Mouse (Mus musculus) frontal cortex, postnatal 25 days (tissue): ENCODE results near the gene Lrch1.

Source experiments
- DNase-seq, 2 experiments: peaks; one replicate each; pipeline ENCODE4 v3.0.0; 2022; ENCODE audit warnings: low spot score in 2 of 2

Gene Lrch1

DNA sequence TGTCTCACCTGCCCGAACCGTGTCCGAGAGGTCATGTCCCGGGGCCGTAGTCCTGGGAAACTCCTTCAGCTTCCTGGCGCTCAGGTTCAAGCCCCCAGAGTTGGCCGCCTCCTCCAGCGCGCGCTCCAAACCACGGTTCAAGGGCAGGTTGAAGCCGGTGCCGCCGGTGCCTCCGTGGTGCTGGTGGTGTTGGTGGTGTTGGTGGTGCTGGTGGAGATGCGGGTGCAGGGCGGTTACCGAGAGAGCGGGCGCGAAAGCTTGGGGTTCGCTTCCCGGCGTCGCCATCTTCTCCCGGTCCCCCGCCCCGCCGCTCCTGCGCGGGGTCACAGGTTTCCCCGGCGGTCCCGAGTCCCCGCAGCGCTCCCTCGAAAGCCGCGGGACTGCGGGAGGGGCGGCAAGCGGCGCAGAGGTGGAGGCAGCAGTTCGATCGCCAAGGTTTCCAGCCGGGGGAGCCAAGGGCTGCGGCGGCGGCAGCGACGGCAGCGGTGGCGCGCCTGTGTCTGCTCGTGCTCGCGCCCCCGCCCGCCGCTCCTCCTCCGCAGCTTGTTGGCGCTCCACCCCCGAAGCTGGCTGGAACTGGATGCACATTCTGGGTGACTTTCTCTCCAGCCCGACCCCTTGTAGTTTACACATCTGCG, at the start of gene Lrch1:
TSS of gene Lrch1 (minus strand) at position 501 of the 638 bp plus-strand sequence.
- DNase-seq: peak; percentile 59 to 62

DNA sequence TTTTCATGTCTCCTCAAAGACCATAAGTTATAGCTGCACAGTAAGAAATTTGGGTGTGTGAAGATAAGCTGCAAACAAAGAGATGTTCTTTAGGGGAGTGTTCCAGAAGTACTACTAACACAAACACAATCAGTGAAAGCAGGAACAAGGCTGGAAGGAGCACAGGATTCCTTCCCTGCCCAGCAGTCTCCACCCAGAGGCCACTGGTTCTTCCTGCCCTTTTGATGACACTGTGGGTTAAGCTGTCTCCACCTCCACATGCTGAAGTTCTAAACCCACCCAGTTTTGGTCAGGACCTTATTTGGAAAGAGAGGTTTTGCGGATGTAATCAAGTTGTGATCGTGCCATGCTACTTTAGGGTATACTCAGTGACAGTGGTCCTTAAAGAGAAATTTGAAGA, 49.4 kb upstream of the Lrch1 start:
- no peak for DNase-seq

DNA sequence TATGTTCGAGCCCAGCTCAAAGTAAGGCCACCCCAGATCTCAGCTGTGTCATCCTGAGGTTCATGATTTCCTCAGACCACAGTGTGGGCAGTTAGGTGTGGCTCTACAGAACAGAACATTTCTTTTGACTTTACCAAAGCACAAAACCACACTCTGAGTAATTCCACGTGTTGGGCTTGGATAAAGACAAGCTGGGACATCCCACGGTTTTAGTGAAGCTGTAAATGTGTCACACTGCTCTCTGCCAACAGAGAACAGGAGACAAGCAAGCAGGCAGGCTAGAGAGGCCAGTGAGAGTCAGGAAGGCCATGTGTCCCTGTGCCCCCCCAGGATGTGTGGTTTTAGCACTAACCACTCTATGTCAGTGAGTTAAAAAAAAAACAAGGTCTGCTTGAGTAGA, 48.9 kb upstream of the Lrch1 start:
- DNase-seq: no peak

DNA sequence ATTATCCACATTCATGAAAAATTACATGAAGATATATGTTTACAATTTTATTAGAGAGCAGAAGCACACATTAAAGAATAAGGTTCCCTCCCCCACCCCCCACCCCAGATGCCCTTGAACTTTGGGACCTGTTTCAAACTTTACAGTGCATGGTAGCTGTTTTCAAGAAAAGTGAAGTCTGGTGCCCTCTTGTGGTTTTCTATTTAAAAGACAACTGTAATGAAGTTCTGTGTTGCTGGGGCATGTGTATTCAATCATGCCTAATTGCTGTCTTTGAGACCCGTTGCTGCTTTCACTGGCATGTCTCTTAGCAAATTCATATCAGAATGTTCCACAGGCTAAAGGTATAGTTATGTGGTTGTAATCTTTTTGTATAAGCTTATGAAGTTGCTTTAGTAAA, 42.8 kb upstream of the Lrch1 start:
- no peak for DNase-seq

DNA sequence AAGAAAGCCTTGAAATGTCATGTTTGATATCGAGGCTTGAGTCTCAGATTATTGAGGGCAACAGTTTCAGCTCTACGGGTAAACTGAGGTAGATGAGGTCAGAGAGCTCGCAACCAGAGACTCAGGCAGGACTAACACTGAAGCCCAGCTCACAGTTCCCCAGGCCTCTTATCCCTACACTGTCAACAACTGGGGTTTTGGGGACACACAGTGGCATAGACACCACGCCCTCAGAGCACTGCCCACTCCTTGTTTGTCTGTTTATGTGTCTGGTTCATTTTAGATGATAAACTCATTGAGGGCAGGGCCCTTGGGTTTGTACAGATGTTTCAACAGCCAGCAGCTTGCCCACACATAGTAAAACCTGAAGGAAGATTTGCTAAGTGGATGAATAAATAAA, 42.2 kb upstream of the Lrch1 start:
- DNase-seq: no peak

DNA sequence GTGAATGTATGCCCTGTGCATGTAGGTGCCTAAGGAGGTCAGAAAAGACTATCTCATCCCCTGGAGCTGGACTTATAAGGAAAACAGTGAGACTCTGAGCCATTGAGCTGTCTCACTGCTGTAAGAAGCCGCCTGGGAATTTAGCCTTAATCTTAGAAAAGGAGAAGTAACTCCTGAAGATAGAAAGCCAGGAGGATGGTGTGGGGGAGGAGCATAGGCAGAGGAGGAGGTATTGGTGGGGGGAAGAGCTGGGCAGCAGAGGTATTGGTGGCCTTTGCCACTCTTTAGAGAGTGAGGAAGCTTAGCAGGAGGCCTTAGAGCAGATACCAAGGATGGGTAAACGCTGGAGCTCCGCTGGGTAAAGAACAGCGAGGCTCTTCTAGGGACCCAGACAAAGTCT, 41.6 kb upstream of the Lrch1 start:
- DNase-seq: no peak

DNA sequence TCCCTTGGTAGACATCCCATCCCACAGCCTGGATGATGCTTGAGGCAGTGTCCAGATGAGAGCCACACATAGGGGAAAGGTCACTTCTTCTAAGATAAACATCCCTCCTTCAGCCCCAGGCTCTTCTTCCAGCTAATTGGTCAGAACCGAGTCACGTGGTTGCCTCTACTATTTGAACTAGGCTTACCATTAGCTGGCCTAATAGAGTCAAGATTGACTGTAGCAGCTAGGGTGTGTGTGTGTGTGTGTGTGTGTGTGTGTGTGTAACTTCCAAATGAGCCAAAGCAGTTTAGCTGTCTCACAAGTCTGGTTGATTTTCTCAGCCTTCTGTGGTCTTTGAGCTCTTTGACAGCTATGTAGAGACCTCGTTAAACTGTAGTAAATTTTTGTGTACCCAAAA, 38.9 kb upstream of the Lrch1 start:
- no peak for DNase-seq

DNA sequence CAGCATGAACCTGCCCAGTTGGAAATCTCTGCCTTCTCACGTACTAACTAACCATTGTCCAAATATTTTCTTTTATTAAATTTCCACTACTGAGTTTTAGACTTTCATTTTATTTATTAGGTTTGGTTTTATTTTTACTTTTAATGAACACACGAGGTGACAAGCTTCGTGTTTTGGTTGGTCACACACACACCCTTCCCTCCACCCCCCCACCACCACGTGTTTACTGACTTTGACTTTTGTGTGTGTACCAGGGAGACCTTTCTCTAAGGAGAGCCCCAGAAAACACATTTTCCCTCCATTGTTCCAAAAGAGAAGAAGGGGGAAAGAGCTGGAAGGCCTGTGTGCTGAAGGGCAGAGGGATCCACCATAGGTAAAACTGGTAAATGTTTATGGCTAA, 38.0 kb upstream of the Lrch1 start:
- no peak for DNase-seq

DNA sequence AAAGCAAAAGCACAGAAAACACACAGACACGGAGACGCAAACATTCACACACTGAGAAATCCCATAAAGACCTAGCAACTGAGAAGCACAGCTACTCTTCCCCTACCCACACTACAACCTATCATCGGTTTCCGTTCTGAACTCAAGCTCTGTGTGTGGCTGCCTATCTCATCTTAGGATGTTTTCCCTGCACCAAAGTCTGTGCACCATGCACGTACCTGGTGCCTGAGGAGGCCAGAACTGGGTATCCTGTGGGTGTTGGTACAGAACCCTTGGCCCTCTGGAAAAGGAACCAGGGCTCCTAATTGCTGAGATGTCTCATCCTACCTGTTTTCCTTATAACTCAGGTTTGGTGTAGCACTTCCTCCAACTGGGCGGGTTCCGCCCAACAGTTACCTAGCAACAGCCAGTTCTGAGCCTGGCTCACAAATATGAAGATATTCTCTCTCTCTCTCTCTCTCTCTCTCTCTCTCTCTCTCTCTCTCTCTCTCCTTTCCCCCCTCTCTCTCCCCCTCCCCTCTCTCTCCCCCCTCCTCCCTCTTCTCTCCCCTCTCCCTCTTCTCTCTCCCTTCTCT, 37.2 kb upstream of the Lrch1 start:
- DNase-seq: no peak

DNA sequence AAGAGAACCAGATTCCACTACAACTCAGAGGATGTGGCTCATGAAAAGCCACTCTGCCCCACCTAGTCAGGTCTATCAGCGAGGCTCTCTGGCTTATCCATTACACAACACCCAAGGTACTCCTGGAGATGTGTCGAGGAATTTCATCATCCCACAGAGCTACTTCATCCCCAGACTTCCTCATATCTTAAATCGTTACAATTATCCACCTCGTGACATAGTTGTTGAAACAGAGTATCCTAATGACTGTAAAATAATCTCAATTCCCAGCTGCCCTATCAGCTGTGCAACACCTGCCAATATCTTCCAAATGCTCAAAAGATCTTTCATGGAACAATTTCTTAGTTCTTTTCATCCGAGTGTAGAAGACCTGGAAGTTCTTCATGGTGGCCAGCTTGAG, 35.4 kb upstream of the Lrch1 start:
- no peak for DNase-seq

DNA sequence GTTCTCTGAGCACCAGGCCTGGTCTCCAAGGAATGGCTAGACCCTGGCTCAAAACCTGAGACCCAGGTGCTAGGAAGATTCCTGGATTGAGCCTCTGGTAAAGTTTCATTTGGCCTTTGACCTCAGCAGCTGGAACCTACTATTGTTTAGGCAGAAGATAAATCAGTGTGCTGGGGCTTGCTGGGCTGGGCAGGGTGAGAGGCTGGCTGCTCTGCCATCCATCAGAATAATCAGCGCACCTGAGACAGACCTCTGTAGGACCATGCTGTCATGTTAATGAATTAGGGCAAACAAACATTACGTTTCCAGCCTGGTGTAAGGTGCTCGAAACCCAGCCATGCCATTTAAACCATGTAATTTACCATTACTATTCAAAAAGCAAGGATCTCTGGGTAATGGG, 33.3 kb upstream of the Lrch1 start:
- DNase-seq: no peak

DNA sequence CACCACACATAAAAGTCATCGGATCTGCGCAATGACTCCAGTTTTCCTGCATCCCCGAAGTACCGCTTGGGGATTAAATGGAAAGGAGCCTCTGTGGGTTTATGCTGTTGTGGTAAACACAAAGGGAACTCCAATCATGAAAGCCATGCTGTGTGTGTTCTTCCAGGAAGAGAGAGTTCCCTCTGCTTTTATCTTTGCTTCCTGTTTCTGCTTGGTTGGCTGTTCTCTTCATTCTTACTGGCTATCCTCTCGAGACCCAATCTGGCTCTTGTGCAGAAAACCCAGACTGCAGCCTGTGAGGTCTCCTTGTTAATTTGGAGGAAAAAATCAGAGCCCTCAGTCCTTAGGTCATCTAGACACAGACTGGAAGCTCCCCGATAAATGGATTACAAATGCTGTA, 29.3 kb upstream of the Lrch1 start:
- no peak for DNase-seq

DNA sequence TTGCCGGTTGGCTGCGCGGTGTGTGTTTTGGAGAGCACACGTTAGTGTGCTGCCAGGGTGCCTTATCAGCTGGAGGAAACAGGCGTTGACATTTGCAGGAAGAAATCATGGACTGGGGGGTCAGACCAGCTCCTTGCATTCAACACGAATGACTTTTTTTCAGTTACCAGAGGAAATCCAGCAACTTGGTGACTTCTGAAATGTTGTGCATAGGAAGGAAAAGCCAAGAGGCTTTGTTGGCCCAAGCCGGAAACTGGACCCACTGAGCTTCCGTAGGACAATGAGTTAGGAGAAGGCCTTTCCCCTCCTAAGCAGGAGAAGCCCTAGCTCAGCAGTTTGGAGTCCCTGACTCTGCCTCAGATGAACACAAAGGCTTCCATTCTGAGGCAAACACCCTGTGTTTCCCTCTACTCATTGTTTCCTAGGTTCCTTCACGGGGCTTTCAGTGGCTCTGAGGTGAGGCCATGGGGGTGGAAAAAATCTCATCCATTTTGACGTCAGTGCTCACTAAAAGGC, 26.5 kb upstream of the Lrch1 start:
- no peak for DNase-seq

DNA sequence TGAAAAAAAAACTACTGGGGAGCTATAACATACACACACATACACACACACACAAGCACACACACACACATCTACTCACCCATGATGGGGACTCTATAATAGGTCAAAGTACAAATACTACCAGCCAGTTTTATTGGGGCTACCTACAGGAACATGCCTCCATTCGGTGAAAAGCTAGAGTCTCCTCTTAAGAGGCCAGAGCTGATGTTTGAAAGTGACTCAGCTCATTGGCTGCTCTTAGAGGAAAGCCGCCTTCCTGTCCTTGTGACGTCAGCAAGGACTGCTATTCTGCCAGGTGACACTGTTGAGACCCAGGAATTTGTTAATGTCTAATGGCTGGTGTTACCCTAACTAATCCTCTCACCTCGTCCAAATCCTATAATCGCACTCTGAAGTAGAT, 25.0 kb upstream of the Lrch1 start:
- no peak for DNase-seq

DNA sequence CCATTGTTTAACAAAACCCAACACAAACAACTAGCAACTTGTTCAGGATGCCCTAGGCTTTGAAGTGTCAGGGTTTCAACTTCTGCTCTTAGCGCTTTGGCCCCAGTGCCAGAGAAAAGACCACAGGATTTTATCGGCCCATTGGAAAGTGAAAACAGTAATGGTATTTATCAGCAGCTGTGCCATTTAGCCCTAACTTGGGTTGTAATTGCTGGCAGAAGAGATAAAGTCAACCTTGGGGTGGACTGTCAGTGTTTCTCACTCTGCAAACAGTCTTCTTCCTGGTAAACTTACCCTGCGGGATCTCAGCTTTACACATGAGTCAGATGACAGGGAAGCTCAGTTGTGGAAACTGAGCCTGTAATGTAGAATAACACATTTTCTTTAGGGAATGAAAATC, 24.5 kb upstream of the Lrch1 start:
- DNase-seq: no peak

DNA sequence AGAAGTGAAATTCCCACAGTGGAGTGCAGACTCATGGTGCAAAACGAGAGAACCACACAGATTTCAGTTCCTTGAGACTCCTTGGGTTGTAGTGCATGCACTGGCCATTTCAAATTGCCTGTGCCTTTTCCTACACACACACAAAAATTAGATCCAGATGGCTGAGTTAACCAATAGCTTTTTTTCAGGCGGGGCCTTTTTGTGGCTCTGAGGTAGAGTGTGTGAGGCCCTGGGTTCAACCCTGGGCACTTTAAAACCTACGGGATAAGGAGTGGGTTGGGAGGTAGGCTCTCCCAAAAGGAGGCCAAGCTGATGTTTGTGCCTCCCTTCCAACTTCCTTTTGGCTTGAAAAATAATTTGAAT, 15.7 kb upstream of the Lrch1 start:
- no peak for DNase-seq

DNA sequence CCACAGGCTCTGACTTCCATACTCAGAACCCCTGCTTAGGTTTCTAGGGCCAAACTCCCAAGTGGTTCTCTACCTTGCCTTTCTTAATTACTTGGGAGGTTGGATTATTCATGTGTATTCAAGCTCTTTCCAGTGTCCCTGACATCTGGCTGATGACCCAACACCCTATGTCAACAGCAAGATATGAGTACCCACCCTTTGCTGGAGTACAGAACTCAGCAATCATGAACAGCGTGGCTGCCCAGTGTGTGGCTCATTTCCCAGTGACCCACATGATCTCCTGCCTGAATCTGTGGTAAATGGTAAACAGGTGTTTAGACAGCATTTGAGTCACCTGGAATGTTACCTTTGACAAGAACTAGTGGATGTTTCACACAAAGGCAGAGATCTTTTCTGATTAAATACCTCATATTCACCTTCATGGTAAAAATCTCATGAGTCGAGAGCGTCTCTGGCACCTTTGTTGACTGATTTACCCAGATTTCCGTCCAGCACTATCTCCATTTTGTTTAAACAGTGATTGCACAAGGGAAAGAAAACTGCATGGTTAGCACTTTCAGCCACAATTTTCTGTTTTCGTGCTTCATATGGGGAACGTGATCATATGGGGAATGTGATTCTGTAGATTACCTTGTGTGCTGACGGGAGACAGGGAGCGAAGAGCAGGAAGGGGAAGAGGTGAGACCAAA, 15.2 kb upstream of the Lrch1 start:
- DNase-seq: no peak

DNA sequence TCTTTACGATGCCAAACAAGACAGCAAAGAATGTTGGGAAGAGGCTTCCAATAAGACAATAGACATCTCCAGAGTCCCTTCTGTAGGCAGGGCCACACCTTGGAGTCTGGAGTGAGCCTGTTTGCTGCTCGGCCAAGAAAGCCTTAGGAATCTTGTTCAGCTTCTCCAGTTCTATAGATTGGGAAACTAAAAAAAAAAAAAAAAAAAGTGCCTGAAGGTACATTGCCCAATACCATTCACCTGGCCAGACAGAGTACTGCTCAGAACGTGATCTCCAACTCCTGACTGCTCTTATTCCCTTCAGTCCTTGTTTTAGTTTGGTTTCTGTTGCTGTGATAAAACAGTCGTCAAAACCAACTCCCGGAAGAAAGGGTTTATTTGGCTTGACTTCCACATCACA, 12.9 kb upstream of the Lrch1 start:
- no peak for DNase-seq

DNA sequence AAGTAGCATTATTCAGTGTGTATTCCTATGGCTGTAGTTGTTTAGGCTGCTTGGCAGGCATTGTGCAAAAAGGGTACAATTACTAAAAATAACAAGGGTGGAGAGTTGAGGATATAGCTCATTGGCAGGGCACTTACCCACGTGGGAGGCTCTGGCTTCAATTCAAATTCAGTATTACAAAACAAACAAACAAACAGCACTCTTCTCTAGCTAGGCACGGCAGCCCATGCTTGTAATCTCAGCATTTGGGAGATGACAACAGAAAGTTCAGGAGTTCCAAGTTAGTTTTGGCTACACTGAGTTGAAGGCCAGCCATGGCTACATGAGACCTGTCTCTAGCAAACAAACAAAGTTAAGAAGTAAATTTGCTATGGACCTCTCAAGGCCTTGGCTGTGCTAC, 9.0 kb upstream of the Lrch1 start:
- DNase-seq: no peak

DNA sequence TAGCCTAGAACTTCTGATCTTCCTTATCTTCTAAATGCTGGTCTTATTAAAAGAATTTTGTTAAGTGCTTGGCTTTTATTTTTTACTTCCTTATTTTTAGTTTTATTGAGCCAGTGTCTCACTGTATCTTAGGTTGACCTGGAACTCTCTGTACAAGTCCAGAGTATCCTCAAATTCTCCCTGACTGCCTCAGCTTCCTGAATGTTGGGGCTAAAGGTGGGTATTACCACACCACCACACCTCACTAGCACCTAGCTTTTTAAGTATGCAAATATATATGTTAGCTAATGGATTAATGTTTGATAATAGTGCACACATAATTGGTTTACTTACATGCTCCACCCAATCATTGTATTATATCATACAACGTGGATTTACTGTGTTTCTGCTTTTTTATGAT, 8.6 kb upstream of the Lrch1 start:
- DNase-seq: no peak

DNA sequence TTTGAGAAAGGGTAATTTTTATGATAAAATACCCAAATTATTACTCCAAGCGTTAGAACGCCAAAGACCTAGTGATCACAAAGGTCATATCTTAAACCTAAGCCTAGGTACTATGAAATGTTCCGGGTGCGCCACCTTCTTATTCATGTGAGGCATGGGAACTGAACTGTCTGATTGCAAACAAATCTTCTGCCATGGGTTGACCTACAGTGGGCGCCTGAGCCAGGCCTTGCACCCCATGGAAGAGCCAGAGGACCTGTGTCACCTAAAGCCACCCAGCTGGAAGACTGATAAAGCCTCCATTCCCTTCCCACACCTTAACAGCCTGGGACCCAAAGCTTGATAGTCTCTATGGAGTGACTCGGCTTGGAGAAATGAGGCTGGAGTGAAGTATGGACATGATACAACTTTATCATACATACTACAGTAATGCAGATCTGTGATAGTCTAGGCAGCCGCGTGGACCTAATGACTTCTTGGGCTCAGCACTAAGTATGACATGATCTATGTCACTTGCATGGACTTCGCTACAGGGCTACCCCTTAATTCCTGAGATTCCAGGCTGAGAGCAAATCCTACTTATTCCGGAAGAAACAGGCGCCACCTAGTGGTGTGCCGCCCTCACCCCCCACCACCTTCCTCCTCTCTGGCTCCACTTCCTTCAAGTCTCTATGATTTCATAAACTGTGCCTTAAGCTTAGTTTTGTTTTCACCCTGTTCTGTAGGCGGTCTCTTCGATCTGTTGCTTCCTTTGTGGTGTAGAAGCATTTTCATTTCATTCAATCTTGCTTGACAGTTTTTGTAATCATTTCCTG, 957 bp upstream of the Lrch1 start:
- DNase-seq: peak; percentile 52 to 54

DNA sequence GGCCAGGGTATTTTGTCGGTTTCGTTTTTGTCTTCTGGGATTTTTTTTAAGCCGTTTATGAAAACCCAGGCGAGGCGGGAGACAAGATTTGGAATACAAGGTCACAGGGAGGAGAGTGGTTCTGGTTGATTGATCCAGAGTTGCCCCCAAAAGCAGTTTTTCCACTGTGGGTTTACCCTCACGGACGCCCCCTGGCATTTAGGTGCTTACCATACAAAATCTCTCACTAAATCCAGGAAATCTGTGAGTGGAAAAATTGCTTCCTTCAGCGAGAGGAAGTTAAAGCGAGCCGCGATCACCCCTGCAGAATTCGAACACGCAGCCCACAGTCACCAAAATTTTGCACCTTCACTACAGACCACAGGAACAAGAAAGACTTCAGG, 329 bp upstream of the Lrch1 start:
- DNase-seq: no peak
